Mouse (Mus musculus) heart, adult 2 months (tissue): ENCODE measurements at regions not wholly inside any gene's neighbourhood (a gene's known extent, or its start where the extent isn't known, plus 50 kb on each side); places are given as distances from the start of the nearest gene placed in this dataset.

ENCODE experiments used
- EP300 ChIP-seq: fragments of 200-500 bp; IDR thresholded peaks from 2 replicates; pipeline ENCODE4 v1.6.1; 2011; ENCODE audit warnings: low read depth, low read length, control low read depth; ENCODE audit not compliant: insufficient read depth
- POLR2A ChIP-seq: fragments of 200-500 bp; IDR thresholded peaks from 2 replicates; pipeline ENCODE4 v1.6.1; 2011; ENCODE audit warnings: mild to moderate bottlenecking, low read depth, low read length, control low read depth; ENCODE audit not compliant: insufficient read depth

- TF ChIP-seq EP300 (no peak), POLR2A (no peak)
Measured at GRCm38 (mm10) chr7:73643993-73644335, 96.1 kb upstream of the Fam174b start.
